Mouse (Mus musculus): ENCODE results near the gene Mad2l2. TPM values are rescaled to one million over a fixed set of nuclear protein-coding genes. Genes with fewer than 3 reads are reported as not detected.
A peak's percentile ranks its signal among the peaks of the same experiment; 100 is the strongest.

Gene Mad2l2
- polyA plus RNA-seq, 1 experiment from 2014 or later = 51.9 TPM

- DNase-seq (ENCODE audit: low spot score) = no peak
- H3K27me3 ChIP-seq (ENCODE audit: insufficient read depth, poor library complexity, severe bottlenecking) = no peaks in the 10 kb centered on the region
- H3K36me3 ChIP-seq = no peaks in the 10 kb centered on the region
- no peak overlapping the region for H3K4me3 ChIP-seq
- 82% methylated on average over 11 of the region's 11 CpGs for WGBS
- H3K27ac ChIP-seq = no peak overlapping the region
- no peaks in the 10 kb centered on the region for H3K9me3 ChIP-seq
- H3K4me1 ChIP-seq = peaks cover 13% of the 10 kb centered on the region
Measured at GRCm38 (mm10) chr4:148092551-148093271, 37.5 kb upstream of the Mad2l2 start.

- Histone ChIP-seq H3K9me3 (no peaks in the 10 kb centered on the region), H3K4me3 (no peak overlapping the region), H3K27ac (no peak overlapping the region), H3K27me3 (ENCODE audit: insufficient read depth, poor library complexity, severe bottlenecking) (no peaks in the 10 kb centered on the region; the same call in 1 of the 2 replicates), H3K36me3 (no peaks in the 10 kb centered on the region), H3K4me1 (peaks cover 9% of the 10 kb centered on the region; the same call in 1 of the 2 replicates)
- DNase-seq (ENCODE audit: low spot score) = no peak
- WGBS = 85% methylated on average over 5 of the region's 5 CpGs
Measured at GRCm38 (mm10) chr4:148094161-148094560, 36.0 kb upstream of the Mad2l2 start.

- Histone ChIP-seq H3K9me3 (no peaks in the 10 kb centered on the region), H3K27ac (no peak overlapping the region), H3K36me3 (no peaks in the 10 kb centered on the region), H3K27me3 (ENCODE audit: insufficient read depth, poor library complexity, severe bottlenecking) (no peaks in the 10 kb centered on the region; the same call in 1 of the 2 replicates), H3K4me3 (no peak overlapping the region), H3K4me1 (peaks cover 9% of the 10 kb centered on the region; the same call in 1 of the 2 replicates)
- DNase-seq (ENCODE audit: low spot score) = no peak
- WGBS = 70% methylated on average over 4 of the region's 4 CpGs
Measured at GRCm38 (mm10) chr4:148095081-148095480, 35.1 kb upstream of the Mad2l2 start.

GRCm38 (mm10) chr4:148097936-148098335 lies 32.2 kb upstream of the Mad2l2 start:
- Histone ChIP-seq H3K36me3 (no peaks in the 10 kb centered on the region), H3K27ac (no peak overlapping the region), H3K4me1 (peaks cover 19% of the 10 kb centered on the region), H3K4me3 (no peak overlapping the region), H3K9me3 (no peaks in the 10 kb centered on the region), H3K27me3 (ENCODE audit: insufficient read depth, poor library complexity, severe bottlenecking) (peaks cover 4% of the 10 kb centered on the region; the same call in 1 of the 2 replicates)
- WGBS = 94% methylated on average over 2 of the region's 2 CpGs
- DNase-seq (ENCODE audit: low spot score) = no peak

- Histone ChIP-seq H3K9me3 (no peaks in the 10 kb centered on the region), H3K36me3 (no peaks in the 10 kb centered on the region), H3K27ac (no peak overlapping the region), H3K27me3 (ENCODE audit: insufficient read depth, poor library complexity, severe bottlenecking) (peaks cover 4% of the 10 kb centered on the region; the same call in 1 of the 2 replicates), H3K4me1 (peaks cover 19% of the 10 kb centered on the region), H3K4me3 (no peak overlapping the region)
- DNase-seq (ENCODE audit: low spot score) = no peak
- 68% methylated on average over 3 of the region's 3 CpGs for WGBS
Measured at GRCm38 (mm10) chr4:148098666-148099065, 31.5 kb upstream of the Mad2l2 start.

DNA sequence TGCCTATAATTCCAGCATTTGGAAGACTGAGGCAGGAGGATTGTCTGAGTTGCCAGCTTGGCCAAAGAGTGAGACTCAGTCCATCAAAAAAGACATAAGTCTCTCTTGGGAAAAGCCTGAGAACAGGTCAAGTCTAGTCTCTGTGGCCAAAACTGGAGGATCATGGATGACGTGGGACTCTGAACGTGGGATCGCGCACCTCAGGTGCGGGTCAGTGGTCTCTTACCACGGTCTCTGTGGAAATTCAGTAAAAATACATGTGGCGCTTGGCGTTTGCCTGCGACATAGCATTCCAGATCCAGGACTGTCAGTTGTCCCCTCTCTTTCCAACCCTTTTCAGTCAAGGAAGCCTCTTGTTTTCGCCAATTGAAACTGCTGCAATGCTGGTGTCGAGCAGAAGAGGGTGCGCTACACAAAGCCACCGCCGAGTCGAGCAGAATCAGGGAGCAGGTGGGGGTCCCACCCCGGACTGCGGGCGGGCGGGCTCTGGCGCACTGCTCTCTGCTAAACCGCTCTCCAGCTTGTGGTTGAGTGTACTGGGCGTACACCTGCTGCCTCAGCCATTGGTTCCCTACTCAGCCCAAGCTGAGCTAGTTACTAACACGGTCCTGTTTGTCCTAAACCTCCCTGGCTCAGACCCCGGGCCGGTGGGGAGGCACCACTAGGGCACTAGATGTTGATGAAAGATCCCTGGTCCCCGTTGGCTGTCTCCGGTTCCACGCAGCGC lies 28.2 kb upstream of the Mad2l2 start:
- 17% methylated on average over 29 of the region's 29 CpGs for WGBS
- no peaks in the 10 kb centered on the region for H3K36me3 ChIP-seq
- peaks cover 17% of the 10 kb centered on the region for H3K4me1 ChIP-seq
- no peaks in the 10 kb centered on the region for H3K9me3 ChIP-seq
- H3K27me3 ChIP-seq (ENCODE audit: insufficient read depth, poor library complexity, severe bottlenecking) = peaks cover 4% of the 10 kb centered on the region; the same call in 1 of the 2 replicates
- peak; percentile 82 for DNase-seq (ENCODE audit: low spot score)
- H3K4me3 ChIP-seq = peak overlapping the region; percentile 56
- H3K27ac ChIP-seq = peak overlapping the region; percentile 73

GRCm38 (mm10) chr4:148104146-148104545 lies 26.0 kb upstream of the Mad2l2 start:
- H3K4me1 ChIP-seq = peaks cover 39% of the 10 kb centered on the region
- no peaks in the 10 kb centered on the region for H3K9me3 ChIP-seq
- no peaks in the 10 kb centered on the region for H3K36me3 ChIP-seq
- H3K4me3 ChIP-seq = no peak overlapping the region
- no peak for DNase-seq (ENCODE audit: low spot score)
- no peak overlapping the region for H3K27ac ChIP-seq
- H3K27me3 ChIP-seq (ENCODE audit: insufficient read depth, poor library complexity, severe bottlenecking) = peaks cover 4% of the 10 kb centered on the region; the same call in 1 of the 2 replicates
- 58% methylated on average over 3 of the region's 3 CpGs for WGBS

- DNase-seq (ENCODE audit: low spot score) = no peak
- 44% methylated on average over 22 of the region's 22 CpGs for WGBS
- Histone ChIP-seq H3K27me3 (ENCODE audit: insufficient read depth, poor library complexity, severe bottlenecking) (peaks cover 3% of the 10 kb centered on the region; the same call in 1 of the 2 replicates), H3K4me3 (0 out of 2 replicates have a peak overlapping the region, but pooled peaks have one; percentile 9), H3K9me3 (no peaks in the 10 kb centered on the region), H3K36me3 (no peaks in the 10 kb centered on the region), H3K4me1 (peaks cover 32% of the 10 kb centered on the region), H3K27ac (peak overlapping the region; percentile 52; the same call in 1 of the 2 replicates)
Measured at GRCm38 (mm10) chr4:148107621-148108291, 22.4 kb upstream of the Mad2l2 start.

DNA sequence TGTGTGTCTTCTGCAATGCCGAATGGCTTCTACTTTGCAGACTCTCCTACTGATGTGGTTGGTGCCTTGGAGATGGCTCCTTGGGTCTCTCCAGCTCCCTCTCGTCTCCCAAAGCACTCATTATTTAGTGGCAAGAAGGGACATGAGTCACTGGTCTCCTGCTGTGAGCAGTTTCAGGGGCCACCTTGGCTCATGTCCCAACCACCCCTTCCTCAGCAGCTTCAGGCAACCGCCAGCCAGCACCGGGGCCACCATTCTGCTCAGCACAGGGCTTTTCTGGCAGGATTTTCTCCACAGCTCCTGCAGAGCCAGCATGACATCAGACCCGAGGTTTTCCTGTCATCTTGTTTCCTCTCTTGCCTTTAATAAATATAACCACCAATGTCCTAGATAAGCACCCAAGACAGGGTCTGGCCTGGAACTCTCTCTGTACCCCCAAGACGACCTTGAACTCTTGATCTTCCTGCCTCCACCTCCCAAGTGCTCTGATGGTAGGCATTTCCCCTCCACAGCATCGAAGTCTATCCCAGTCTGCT lies 21.6 kb upstream of the Mad2l2 start:
- no peaks in the 10 kb centered on the region for H3K9me3 ChIP-seq
- DNase-seq (ENCODE audit: low spot score) = no peak
- no peak overlapping the region; the same call in 1 of the 2 replicates for H3K27ac ChIP-seq
- H3K36me3 ChIP-seq = no peaks in the 10 kb centered on the region
- H3K4me3 ChIP-seq = no peak overlapping the region
- H3K4me1 ChIP-seq = peaks cover 32% of the 10 kb centered on the region
- WGBS = 47% methylated on average over 7 of the region's 7 CpGs
- H3K27me3 ChIP-seq (ENCODE audit: insufficient read depth, poor library complexity, severe bottlenecking) = peaks cover 11% of the 10 kb centered on the region; the same call in 1 of the 2 replicates

DNA sequence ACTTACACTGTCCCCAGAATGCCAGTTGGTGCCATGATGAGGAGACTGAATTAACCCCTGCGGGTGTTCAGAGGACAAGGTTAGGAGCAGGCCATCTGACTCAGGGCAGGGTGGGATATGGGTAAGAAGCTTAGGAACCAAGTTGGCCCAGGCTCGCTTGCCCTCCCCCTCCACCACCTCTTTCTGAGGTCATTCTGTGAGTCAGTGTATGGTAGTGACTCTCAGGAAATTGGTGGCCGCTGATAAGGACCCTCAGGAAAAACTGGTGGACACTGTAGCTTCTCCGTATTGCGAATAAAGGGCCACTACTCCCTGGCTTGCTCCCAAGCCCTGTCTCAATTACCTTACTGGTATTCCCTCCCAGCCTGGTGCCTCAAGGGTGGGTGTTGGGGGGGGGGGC lies 21.0 kb upstream of the Mad2l2 start:
- Histone ChIP-seq H3K36me3 (no peaks in the 10 kb centered on the region), H3K4me3 (no peak overlapping the region), H3K9me3 (no peaks in the 10 kb centered on the region), H3K4me1 (peaks cover 32% of the 10 kb centered on the region), H3K27ac (no peak overlapping the region), H3K27me3 (ENCODE audit: insufficient read depth, poor library complexity, severe bottlenecking) (peaks cover 11% of the 10 kb centered on the region; the same call in 1 of the 2 replicates)
- no peak for DNase-seq (ENCODE audit: low spot score)
- 37% methylated on average over 5 of the region's 5 CpGs for WGBS

- H3K27ac ChIP-seq = no peak overlapping the region
- WGBS = 86% methylated on average over 12 of the region's 12 CpGs
Measured at GRCm38 (mm10) chr4:148112519-148112918, 17.7 kb upstream of the Mad2l2 start.

GRCm38 (mm10) chr4:148114758-148115391 lies 15.3 kb upstream of the Mad2l2 start:
- Histone ChIP-seq H3K36me3 (no peaks in the 10 kb centered on the region), H3K4me1 (peaks cover 14% of the 10 kb centered on the region), H3K4me3 (peak overlapping the region; percentile 34), H3K9me3 (no peaks in the 10 kb centered on the region), H3K27me3 (ENCODE audit: insufficient read depth, poor library complexity, severe bottlenecking) (peaks cover 17% of the 10 kb centered on the region; the same call in 1 of the 2 replicates), H3K27ac (peak overlapping the region; percentile 24; the same call in 1 of the 2 replicates)
- 7% methylated on average over 15 of the region's 15 CpGs for WGBS
- DNase-seq (ENCODE audit: low spot score) = peak; percentile 93

More at GRCm38 (mm10) chr4:148112519-148112918, 17.7 kb upstream of the Mad2l2 start:
- Histone ChIP-seq H3K27me3 (ENCODE audit: insufficient read depth, poor library complexity, severe bottlenecking) (peaks cover 17% of the 10 kb centered on the region; the same call in 1 of the 2 replicates), H3K4me3 (no peak overlapping the region), H3K9me3 (no peaks in the 10 kb centered on the region), H3K36me3 (no peaks in the 10 kb centered on the region), H3K4me1 (peaks cover 34% of the 10 kb centered on the region)
- DNase-seq (ENCODE audit: low spot score) = no peak

Data from heart, embryonic 10.5 days (tissue).